Mouse (Mus musculus): ENCODE data around the gene Defb10.
"Not testable (repeated sequence)": the region's sequence is repeated elsewhere in the genome, so short reads cannot be mapped to it uniquely, and the experiment has no call there.

DNA sequence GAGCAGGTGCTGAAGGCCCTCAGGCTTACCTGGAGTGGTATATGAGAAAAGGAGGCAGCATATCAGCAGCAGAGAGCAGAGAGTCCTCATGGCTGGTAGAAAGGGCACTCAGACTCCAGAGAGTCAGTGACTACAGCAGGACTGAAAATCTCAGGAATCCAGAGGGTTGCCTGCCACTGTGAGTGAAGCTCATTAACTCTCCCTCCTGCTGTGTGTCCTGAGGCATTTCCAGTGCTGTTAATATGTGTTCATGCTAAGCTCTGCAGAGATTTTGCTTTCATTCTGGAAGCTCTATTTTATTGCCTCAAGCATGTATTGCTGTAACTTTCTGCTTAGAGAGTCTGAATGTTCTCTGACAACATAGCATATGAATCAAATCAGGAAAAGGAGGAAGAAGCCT lies 47.6 kb downstream of the Defb10 start, which contains the start of gene Defb11:
- not testable (repeated sequence) for TF ChIP-seq CTCF (IDR thresholded peaks at IDR 0.05; ENCODE audit: insufficient read depth, low read length); POLR2A (IDR thresholded peaks at IDR 0.05; ENCODE audit: borderline replicate concordance, extremely low read depth, low read depth, low read length)

Data from lung, adult 2 months (tissue).